Mouse (Mus musculus) bone marrow, adult 2 months (tissue): ENCODE measurements around the gene Elmo1.

ENCODE experiments used
- CTCF ChIP-seq: fragments of 200-500 bp; IDR thresholded peaks from 2 replicates; pipeline ENCODE4 v1.5.1; 2011; ENCODE audit warnings: low read length, control low read depth; ENCODE audit not compliant: control insufficient read depth, insufficient read depth
- POLR2A ChIP-seq: fragments of 200-500 bp; IDR thresholded peaks from 2 replicates; pipeline ENCODE4 v1.6.1; 2011; ENCODE audit warnings: low read depth, mild to moderate bottlenecking, control low read depth, low read length, borderline replicate concordance; ENCODE audit not compliant: control insufficient read depth

- TF ChIP-seq CTCF: no peak
- TF ChIP-seq POLR2A: no peak
Measured at GRCm38 (mm10) chr13:20370036-20370802, 279.8 kb downstream of the Elmo1 start.
